Mouse (Mus musculus) c-Kit-negative CD71-positive TER-119-positive erythroid progenitor cells, embryonic 14.5 days (primary cell): Measurements from ENCODE around the gene Poc1b.

Experiments
- DNase-seq: peaks from one replicate; pipeline ENCODE4 v3.0.0-alpha.2; 2013; ENCODE audit warnings: low read depth, low spot score

Poc1b gene

DNA sequence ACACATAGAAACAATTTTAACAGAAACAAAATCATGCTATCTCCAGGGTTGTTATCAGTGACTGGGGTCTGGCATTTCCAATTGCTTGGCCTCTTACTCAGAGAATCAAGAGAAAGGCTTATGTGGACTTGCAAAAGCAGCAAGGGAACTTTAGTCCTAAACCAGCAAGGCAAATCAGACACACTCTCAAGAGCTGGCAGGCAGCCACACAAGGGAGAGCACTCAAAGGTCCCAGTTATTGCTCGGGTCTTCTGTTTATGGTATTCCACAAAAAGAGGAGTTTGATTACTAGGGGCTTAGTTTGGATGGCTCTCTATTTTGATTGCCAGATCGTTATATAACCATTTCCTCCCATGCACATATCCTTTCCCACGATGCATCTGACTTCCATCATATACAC lies 117.4 kb downstream of the Poc1b start:
- no peak for DNase-seq

GRCm38 (mm10) chr10:99226782-99227181 lies 119.9 kb downstream of the Poc1b start:
- no peak for DNase-seq

- DNase-seq: no peak
These were observed 121.4 kb downstream of the Poc1b start for GRCm38 (mm10) chr10:99227968-99228864.

DNA sequence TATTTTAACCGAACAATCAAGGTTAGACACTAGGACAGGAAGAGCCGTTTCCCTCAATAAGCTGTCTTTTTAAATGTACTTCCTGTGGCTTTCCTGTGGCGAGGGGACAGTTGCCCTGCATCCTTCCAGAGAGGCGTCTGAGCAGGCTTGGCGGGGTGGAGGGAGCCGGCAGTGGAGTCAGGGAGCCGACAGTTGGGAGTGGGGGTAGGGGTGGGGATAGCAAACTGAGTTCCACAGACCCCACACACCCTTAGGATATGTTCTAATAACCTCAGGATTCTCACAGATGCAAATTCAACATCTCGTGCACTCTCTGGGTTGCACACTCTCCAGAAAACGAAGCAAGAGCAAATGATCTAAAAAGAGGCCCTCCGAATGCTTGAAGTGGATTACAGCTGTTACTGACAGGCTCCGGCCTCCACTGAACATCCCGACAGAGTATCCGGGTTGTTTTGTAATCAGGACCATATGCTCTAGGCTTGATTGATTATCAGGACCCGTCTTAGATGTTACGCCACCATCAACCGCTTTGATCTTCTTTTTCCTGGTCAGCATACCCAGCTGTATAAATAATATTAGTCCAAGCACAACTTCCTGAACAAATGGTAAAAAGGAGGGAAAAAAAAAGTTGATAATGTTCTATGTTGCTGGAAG lies 122.3 kb downstream of the Poc1b start:
- DNase-seq: no peak

GRCm38 (mm10) chr10:99232518-99233227 lies 125.8 kb downstream of the Poc1b start:
- DNase-seq: no peak

GRCm38 (mm10) chr10:99234336-99234735 lies 127.5 kb downstream of the Poc1b start:
- DNase-seq: no peak

DNA sequence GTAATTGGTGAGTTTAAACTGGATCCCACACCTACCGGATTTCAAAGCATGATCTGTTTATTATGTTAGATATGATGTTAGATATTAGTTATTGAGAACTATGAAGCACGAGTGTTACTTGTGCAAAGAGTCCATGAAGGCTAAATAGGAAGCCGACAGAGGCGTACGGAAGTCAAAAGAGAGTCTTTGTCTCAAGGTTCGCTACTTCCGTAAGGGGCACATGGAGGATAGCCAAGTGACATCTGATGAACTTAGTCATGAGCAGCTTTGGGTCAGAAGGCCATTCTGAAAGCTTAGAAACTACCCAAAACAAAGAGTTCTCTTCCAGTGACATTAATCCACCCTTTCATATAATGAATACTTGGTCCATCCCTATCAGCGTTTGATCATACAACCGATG lies 128.2 kb downstream of the Poc1b start:
- DNase-seq: no peak

DNA sequence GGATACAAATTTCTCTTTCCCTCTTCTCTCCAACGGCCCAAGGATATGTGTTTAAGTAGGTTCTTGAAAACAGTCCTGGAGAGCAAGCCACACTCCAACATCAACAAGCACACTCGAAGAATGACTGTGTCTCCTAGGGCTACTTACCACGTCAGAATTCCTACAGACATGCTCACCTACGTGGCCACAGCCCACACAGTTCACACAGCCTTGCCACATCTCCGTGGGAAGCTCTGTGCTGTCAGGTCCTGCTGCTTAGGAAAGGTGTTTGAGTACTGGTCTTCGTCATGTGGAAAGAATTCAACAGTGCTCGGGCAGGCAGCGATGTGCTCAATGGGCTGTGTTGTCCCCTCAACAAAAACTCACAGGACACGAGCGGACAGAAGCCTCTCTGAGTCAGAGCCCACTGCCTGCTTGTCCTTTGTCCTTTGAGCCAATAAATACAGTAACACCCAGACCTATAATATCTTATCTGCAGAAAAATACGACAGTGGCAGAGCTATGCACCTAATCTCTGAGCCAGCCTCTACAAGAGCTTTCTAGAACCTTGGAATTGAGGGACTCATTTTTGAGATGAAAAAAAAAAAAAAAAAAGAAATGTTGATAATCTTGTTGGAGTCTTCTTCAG lies 130.5 kb downstream of the Poc1b start:
- no peak for DNase-seq

GRCm38 (mm10) chr10:99238537-99238936 lies 131.7 kb downstream of the Poc1b start:
- no peak for DNase-seq

DNA sequence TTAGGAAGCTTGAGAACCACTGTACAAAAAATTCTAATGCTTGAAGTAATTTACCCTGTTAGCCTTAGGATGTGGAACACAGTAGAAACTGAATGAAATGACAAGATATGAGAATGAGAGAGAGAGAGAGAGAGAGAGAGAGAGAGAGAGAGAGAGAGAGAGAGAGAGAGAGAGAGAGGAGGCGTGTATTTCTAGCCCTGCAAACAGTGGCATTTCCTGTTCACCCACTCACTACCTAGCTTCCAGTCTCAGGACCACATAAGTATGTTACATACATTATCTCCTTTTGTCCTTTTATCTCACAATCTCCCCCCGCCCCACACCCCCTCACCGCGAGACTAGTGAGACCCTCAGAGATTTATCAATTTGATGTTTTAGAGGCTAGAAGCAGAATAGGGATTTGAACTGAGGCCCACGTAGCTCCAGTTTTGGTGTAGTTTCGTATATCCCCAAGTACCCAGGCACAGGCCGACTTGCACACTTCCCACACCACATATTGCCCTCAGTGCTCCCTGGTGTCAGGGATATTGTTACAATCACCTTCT lies 134.5 kb downstream of the Poc1b start:
- no peak for DNase-seq

- DNase-seq: no peak
These were observed 135.2 kb downstream of the Poc1b start for GRCm38 (mm10) chr10:99241829-99242711.

GRCm38 (mm10) chr10:99242721-99243120 lies 135.9 kb downstream of the Poc1b start:
- DNase-seq: no peak

- no peak for DNase-seq
These were observed 137.2 kb downstream of the Poc1b start for GRCm38 (mm10) chr10:99243907-99244489.

- no peak for DNase-seq
These were observed 137.9 kb downstream of the Poc1b start for GRCm38 (mm10) chr10:99244655-99245260.

DNA sequence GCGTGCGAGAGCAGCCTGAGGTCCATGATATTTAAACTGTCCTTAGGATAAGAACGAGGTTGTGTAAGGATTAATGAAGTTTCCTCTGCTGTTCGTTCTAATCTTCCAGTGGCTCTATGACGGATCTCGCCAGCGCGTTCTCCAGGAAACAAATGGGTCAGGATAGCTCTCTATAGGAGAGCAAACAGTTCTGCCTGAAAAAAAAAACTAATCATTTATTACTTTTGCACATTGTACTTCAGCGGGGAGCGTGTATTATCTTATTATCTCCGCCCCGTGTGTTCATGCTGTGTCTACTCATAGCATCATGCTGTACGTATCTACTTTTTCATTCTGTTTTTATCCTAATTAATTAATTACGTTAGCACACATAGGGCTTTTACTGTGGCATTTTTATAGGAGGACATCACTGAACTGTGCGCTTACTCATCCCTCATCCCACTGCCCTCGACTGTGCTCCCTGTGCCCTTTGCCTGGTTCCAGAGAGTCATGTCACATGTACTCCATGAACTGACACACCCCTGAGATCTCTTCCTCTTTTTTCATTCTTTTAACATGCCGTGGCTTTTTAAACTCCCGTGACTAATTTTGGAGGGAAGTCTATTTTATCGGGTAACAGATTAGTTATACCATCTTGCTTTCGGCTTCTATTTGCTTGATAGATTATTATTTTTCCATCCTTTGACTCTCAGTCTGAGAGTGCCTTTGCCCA lies 140.1 kb downstream of the Poc1b start:
- no peak for DNase-seq
